Mouse (Mus musculus) MEL (cell line): ENCODE data around the gene Hoxd4. TPM values are rescaled to one million over a fixed set of nuclear protein-coding genes. Genes with fewer than 3 reads are reported as not detected.

Experiments
- DNase-seq: peaks from one replicate; pipeline ENCODE4 v3.0.0; 2011; ENCODE audit warnings: low read depth, low spot score
- H3K27ac ChIP-seq: 2 replicates; pipeline ENCODE4 v1.5.1; 2012; ENCODE audit warnings: low read depth, mild to moderate bottlenecking, control low read depth, low read length, moderate library complexity; ENCODE audit not compliant: control insufficient read depth
- H3K27me3 ChIP-seq, 2 experiments: fragments of 150-350 bp in 1 of 2; sonication (generic) in 1 of 2; 2 replicates each; pipeline ENCODE4 v1.6.1; 2012; ENCODE audit warnings: low read length in 2 of 2, mild to moderate bottlenecking in 2 of 2, improper control_type of control experiment in 1 of 2, moderate library complexity in 1 of 2; ENCODE audit not compliant: insufficient read depth in 2 of 2, control insufficient read depth in 1 of 2
- H3K36me3 ChIP-seq, 2 experiments: 2 replicates each; pipeline ENCODE4 v1.6.1; 2012 to 2014; ENCODE audit warnings: low read length in 2 of 2, improper control_type of control experiment in 1 of 2, inconsistent platforms in 1 of 2, mild to moderate bottlenecking in 1 of 2; ENCODE audit not compliant: insufficient read depth in 2 of 2, control insufficient read depth in 1 of 2
- H3K4me1 ChIP-seq, 2 experiments: fragments of 150-350 bp in 1 of 2; sonication (generic) in 1 of 2; 2 replicates each; pipeline ENCODE4 v1.6.1; 2012; ENCODE audit warnings: low read length in 2 of 2, improper control_type of control experiment in 1 of 2, mild to moderate bottlenecking in 1 of 2; ENCODE audit not compliant: insufficient read depth in 2 of 2, control insufficient read depth in 1 of 2
- H3K4me3 ChIP-seq, 2 experiments: fragments of 150-350 bp in 1 of 2; sonication (generic) in 1 of 2; 2 replicates each; pipeline ENCODE4 v1.5.1; 2012; ENCODE audit warnings: low read depth in 2 of 2, low read length in 2 of 2, mild to moderate bottlenecking in 2 of 2, moderate library complexity in 2 of 2, control low read depth in 1 of 2, improper control_type of control experiment in 1 of 2; ENCODE audit not compliant: control insufficient read depth in 1 of 2, insufficient read depth in 1 of 2
- H3K79me2 ChIP-seq: 2 replicates; pipeline ENCODE4 v1.6.1; 2012; ENCODE audit warnings: mild to moderate bottlenecking, low read length, moderate library complexity; ENCODE audit not compliant: control insufficient read depth, poor library complexity, insufficient read depth
- H3K9ac ChIP-seq: 2 replicates; pipeline ENCODE4 v1.6.1; 2012; ENCODE audit warnings: low read depth, mild to moderate bottlenecking, control low read depth, low read length, moderate library complexity; ENCODE audit not compliant: control insufficient read depth, poor library complexity, severe bottlenecking
- H3K9me3 ChIP-seq: fragments of 150-350 bp; sonication (generic); replicated peaks from 2 replicates; pipeline ENCODE4 v1.6.1; 2012; ENCODE audit warnings: mild to moderate bottlenecking, low read length, improper control_type of control experiment, moderate library complexity; ENCODE audit not compliant: insufficient read depth
- BHLHE40 ChIP-seq: IDR thresholded peaks from 2 replicates; pipeline ENCODE4 v1.6.1; 2012; ENCODE audit warnings: low read depth, mild to moderate bottlenecking, inconsistent platforms, low read length, improper control_type of control experiment, borderline replicate concordance
- E2F4 ChIP-seq: IDR thresholded peaks from 2 replicates; pipeline ENCODE4 v1.6.1; 2011; ENCODE audit warnings: low read depth, low read length, improper control_type of control experiment, borderline replicate concordance
- ELF1 ChIP-seq: IDR thresholded peaks from 2 replicates; pipeline ENCODE4 v1.6.1; 2014; ENCODE audit warnings: low read depth, mild to moderate bottlenecking, inconsistent platforms, low read length, improper control_type of control experiment, moderate library complexity
- EP300 ChIP-seq, 2 experiments: IDR thresholded peaks; 2 replicates each; pipeline ENCODE4 v1.6.1; 2011; ENCODE audit warnings: improper control_type of control experiment in 2 of 2, low read length in 2 of 2, low read depth in 1 of 2, mild to moderate bottlenecking in 1 of 2
- ETS1 ChIP-seq: IDR thresholded peaks from 2 replicates; pipeline ENCODE4 v1.6.1; 2012; ENCODE audit warnings: low read depth, mild to moderate bottlenecking, inconsistent platforms, low read length, improper control_type of control experiment, moderate library complexity
- GATA1 ChIP-seq: IDR thresholded peaks from 2 replicates; pipeline ENCODE4 v1.6.1; 2011; ENCODE audit warnings: low read depth, low read length, improper control_type of control experiment
- HCFC1 ChIP-seq: IDR thresholded peaks from 2 replicates; pipeline ENCODE4 v1.6.1; 2012; ENCODE audit warnings: low read depth, mild to moderate bottlenecking, inconsistent platforms, low read length, improper control_type of control experiment, moderate library complexity
- KAT2A ChIP-seq: conservative IDR thresholded peaks from 2 replicates; pipeline ENCODE4 v1.6.1; 2012; ENCODE audit warnings: low read depth, low read length, improper control_type of control experiment, inconsistent platforms
- MAZ ChIP-seq: IDR thresholded peaks from 2 replicates; pipeline ENCODE4 v1.6.1; 2012; ENCODE audit warnings: low read depth, mild to moderate bottlenecking, inconsistent platforms, low read length, improper control_type of control experiment
- MXI1 ChIP-seq: IDR thresholded peaks from 2 replicates; pipeline ENCODE4 v1.6.1; 2011; ENCODE audit warnings: mild to moderate bottlenecking, low read depth, low read length, improper control_type of control experiment
- MYB ChIP-seq: IDR thresholded peaks from 2 replicates; pipeline ENCODE4 v1.6.1; 2011; ENCODE audit warnings: mild to moderate bottlenecking, low read depth, low read length, improper control_type of control experiment
- MYC ChIP-seq: IDR thresholded peaks from 2 replicates; pipeline ENCODE4 v1.6.1; 2011; ENCODE audit warnings: low read depth, mild to moderate bottlenecking, low read length, improper control_type of control experiment, moderate library complexity
- NELFE ChIP-seq: IDR thresholded peaks from 2 replicates; pipeline ENCODE4 v1.6.1; 2011; ENCODE audit warnings: low read depth, low read length, improper control_type of control experiment
- NRF1 ChIP-seq: IDR thresholded peaks from 2 replicates; pipeline ENCODE4 v1.6.1; 2014; ENCODE audit warnings: low read depth, mild to moderate bottlenecking, inconsistent platforms, low read length, improper control_type of control experiment, moderate library complexity; ENCODE audit not compliant: poor library complexity, insufficient read depth, severe bottlenecking
- POLR2AphosphoS2 ChIP-seq: IDR thresholded peaks from 2 replicates; pipeline ENCODE4 v1.6.1; 2011; ENCODE audit warnings: low read length, improper control_type of control experiment
- POLR2AphosphoS5 ChIP-seq: IDR thresholded peaks from 2 replicates; pipeline ENCODE4 v1.6.1; 2012; ENCODE audit warnings: low read depth, borderline replicate concordance, mild to moderate bottlenecking, inconsistent platforms, low read length, moderate library complexity, mixed read lengths
- RAD21 ChIP-seq: IDR thresholded peaks from 2 replicates; pipeline ENCODE4 v1.6.1; 2011; ENCODE audit warnings: mild to moderate bottlenecking, low read depth, low read length, improper control_type of control experiment
- RCOR1 ChIP-seq: IDR thresholded peaks from 2 replicates; pipeline ENCODE4 v1.6.1; 2012; ENCODE audit warnings: low read depth, mild to moderate bottlenecking, inconsistent platforms, low read length, improper control_type of control experiment
- SIN3A ChIP-seq: IDR thresholded peaks from 2 replicates; pipeline ENCODE4 v1.6.1; 2012; ENCODE audit warnings: low read length, improper control_type of control experiment, inconsistent platforms
- TAL1 ChIP-seq: IDR thresholded peaks from 2 replicates; pipeline ENCODE4 v1.6.1; 2012; ENCODE audit warnings: mild to moderate bottlenecking, inconsistent platforms, low read length, moderate library complexity, mixed read lengths
- TBP ChIP-seq: IDR thresholded peaks from 2 replicates; pipeline ENCODE4 v1.8.0; 2011; ENCODE audit warnings: low read depth, low read length, improper control_type of control experiment
- TCF12 ChIP-seq: IDR thresholded peaks from 2 replicates; pipeline ENCODE4 v1.6.1; 2014; ENCODE audit warnings: low read depth, mild to moderate bottlenecking, inconsistent platforms, low read length, improper control_type of control experiment, moderate library complexity
- USF1 ChIP-seq: IDR thresholded peaks from 2 replicates; pipeline ENCODE4 v1.6.1; 2014; ENCODE audit warnings: low read depth, mild to moderate bottlenecking, inconsistent platforms, low read length, improper control_type of control experiment, moderate library complexity
- ZC3H11A ChIP-seq: IDR thresholded peaks from 2 replicates; pipeline ENCODE4 v1.6.1; 2012; ENCODE audit warnings: low read depth, mild to moderate bottlenecking, inconsistent platforms, low read length, improper control_type of control experiment
- ZKSCAN1 ChIP-seq: IDR thresholded peaks from 2 replicates; pipeline ENCODE4 v1.6.1; 2012; ENCODE audit warnings: low read depth, mild to moderate bottlenecking, inconsistent platforms, low read length, improper control_type of control experiment, moderate library complexity
- ZMIZ1 ChIP-seq: IDR thresholded peaks from 2 replicates; pipeline ENCODE4 v1.6.1; 2012; ENCODE audit warnings: low read depth, mild to moderate bottlenecking, inconsistent platforms, low read length, improper control_type of control experiment, moderate library complexity
- ZNF384 ChIP-seq: IDR thresholded peaks from 2 replicates; pipeline ENCODE4 v1.6.1; 2012; ENCODE audit warnings: low read depth, mild to moderate bottlenecking, inconsistent platforms, low read length, improper control_type of control experiment
- polyA plus RNA-seq, 2 experiments: library from polyadenylated mRNA; stranded (reverse) in 1 of 2; unstranded in 1 of 2; fragments of >175 nt in 1 of 2; fragments of >200 nt in 1 of 2; gene quantifications; 2 replicates each; pipeline versions ENCODE4 v1.2.1 to v1.2.4; 2012; ENCODE audit warnings: low replicate concordance in 2 of 2, low read depth in 1 of 2; ENCODE audit not compliant: insufficient read length in 2 of 2, insufficient read depth in 1 of 2, missing spikeins in 1 of 2
- total RNA-seq: library from RNA; depleted of rRNA; stranded (reverse); fragments of 300-350 nt; gene quantifications from 2 replicates; pipeline ENCODE4 v1.2.3, GENCODE M21; 2012

Gene Hoxd4
- total and polyA plus RNA-seq, 3 experiments: not detected

GRCm38 (mm10) chr2:74752431-74753174, 40.9 kb downstream of the Hoxd4 start:
- H3K4me1 ChIP-seq: no peaks in the 10 kb centered on the region
- H3K27me3 ChIP-seq: peaks cover 0 to under 1% of the 10 kb centered on the region in 2 experiments; a peak in 1 of 4 replicates
- no peaks in the 10 kb centered on the region for H3K9me3 ChIP-seq
- H3K9ac ChIP-seq: no peak overlapping the region
- no peak overlapping the region for H3K4me3 ChIP-seq
- TF ChIP-seq E2F4 (no peak), USF1 (no peak), HCFC1 (no peak), TCF12 (no peak), RAD21 (no peak), ZKSCAN1 (no peak), POLR2AphosphoS2 (no peak), ETS1 (no peak), MXI1 (no peak), NELFE (no peak), ZNF384 (no peak), MYC (no peak), ZMIZ1 (no peak), ELF1 (no peak), SIN3A (no peak), EP300 (IDR thresholded peaks at IDR 0.05; ENCODE audit: low read depth in 1 of 2, low read length in 2 of 2) (no peak)
- no peaks in the 10 kb centered on the region for H3K79me2 ChIP-seq
- no peak overlapping the region for H3K27ac ChIP-seq
- no peak for DNase-seq
- H3K36me3 ChIP-seq: no peaks in the 10 kb centered on the region

GRCm38 (mm10) chr2:74753175-74753523, 41.4 kb downstream of the Hoxd4 start:
- H3K4me3 ChIP-seq: no peak overlapping the region
- peaks cover 0 to 3% of the 10 kb centered on the region in 2 experiments; a peak in 1 of 4 replicates for H3K27me3 ChIP-seq

More at GRCm38 (mm10) chr2:74753175-74753523, 41.4 kb downstream of the Hoxd4 start:
- no peak overlapping the region for H3K9ac ChIP-seq
- no peaks in the 10 kb centered on the region for H3K36me3 ChIP-seq
- H3K9me3 ChIP-seq: no peaks in the 10 kb centered on the region
- H3K27ac ChIP-seq: no peak overlapping the region
- no peaks in the 10 kb centered on the region for H3K79me2 ChIP-seq
- TF ChIP-seq BHLHE40 (no peak), MXI1 (no peak), MYC (no peak), EP300 (IDR thresholded peaks at IDR 0.05; ENCODE audit: low read depth in 1 of 2, low read length in 2 of 2) (no peak), MYB (no peak), RAD21 (no peak), GATA1 (no peak), ZMIZ1 (no peak), MAZ (no peak), ZC3H11A (no peak), TAL1 (no peak), RCOR1 (no peak), TBP (no peak), NRF1 (no peak), KAT2A (no peak), USF1 (no peak), POLR2AphosphoS5 (no peak)
- TF ChIP-seq, all 39 proteins: peak for 0
- H3K4me1 ChIP-seq: no peaks in the 10 kb centered on the region
- DNase-seq: no peak
